Mouse (Mus musculus) myocyte (in vitro differentiated cells): ENCODE data around the gene Arid1b. TPM values are rescaled to one million over a fixed set of nuclear protein-coding genes. Genes with fewer than 3 reads are reported as not detected.

Experiments used
- H3K27me3 ChIP-seq: one replicate; pipeline ENCODE4 v1.6.1; 2011; ENCODE audit not compliant: control insufficient read depth, insufficient read depth, insufficient read length
- H3K36me3 ChIP-seq: one replicate; pipeline ENCODE4 v1.6.1; 2011; ENCODE audit not compliant: control insufficient read depth, insufficient read depth
- H3K4me2 ChIP-seq: one replicate; pipeline ENCODE4 v1.6.1; 2011; ENCODE audit warnings: low read depth, control low read depth
- H3K4me3 ChIP-seq: one replicate; pipeline ENCODE4 v1.5.1; 2011; ENCODE audit warnings: mild to moderate bottlenecking, control low read depth, moderate library complexity
- H3K79me2 ChIP-seq: one replicate; pipeline ENCODE4 v1.6.1; 2011; ENCODE audit not compliant: control insufficient read depth, insufficient read depth
- H3ac ChIP-seq: one replicate; pipeline ENCODE4 v1.6.1; 2011; ENCODE audit not compliant: control insufficient read depth, insufficient read length
- CEBPB ChIP-seq: IDR thresholded peaks from 2 replicates; pipeline ENCODE4 v1.6.1; 2011; ENCODE audit warnings: mild to moderate bottlenecking, moderate library complexity; ENCODE audit not compliant: poor library complexity, insufficient read depth, severe bottlenecking
- E2F4 ChIP-seq: IDR thresholded peaks from one replicate; pipeline ENCODE4 v1.6.1; 2011; ENCODE audit warnings: mild to moderate bottlenecking, control low read depth, moderate library complexity; ENCODE audit not compliant: insufficient read depth
- MAX ChIP-seq: IDR thresholded peaks from one replicate; pipeline ENCODE4 v1.6.1; 2011; ENCODE audit warnings: low read depth, mild to moderate bottlenecking, control low read depth
- MYOD1 ChIP-seq, 3 experiments: IDR thresholded peaks; one replicate each; pipeline ENCODE4 v1.6.1; 2011; ENCODE audit warnings: control low read depth in 2 of 3, low read depth in 2 of 3, mild to moderate bottlenecking in 2 of 3, moderate library complexity in 1 of 3; ENCODE audit not compliant: insufficient read length in 2 of 3, control insufficient read depth in 1 of 3
- MYOG ChIP-seq, 3 experiments: IDR thresholded peaks; one replicate each; pipeline ENCODE4 v1.6.1; 2011; ENCODE audit warnings: control low read depth in 2 of 3, low read depth in 2 of 3, mild to moderate bottlenecking in 2 of 3; ENCODE audit not compliant: insufficient read length in 2 of 3, control insufficient read depth in 1 of 3, insufficient read depth in 1 of 3
- POLR2A ChIP-seq: IDR thresholded peaks from one replicate; pipeline ENCODE4 v1.6.1; 2011; ENCODE audit warnings: low read depth, mild to moderate bottlenecking, control low read depth, moderate library complexity; ENCODE audit not compliant: insufficient read length
- POLR2AphosphoS2 ChIP-seq: IDR thresholded peaks from one replicate; pipeline ENCODE4 v1.6.1; 2011; ENCODE audit warnings: low read depth, control low read depth; ENCODE audit not compliant: insufficient read length
- REST ChIP-seq: IDR thresholded peaks from one replicate; pipeline ENCODE4 v1.6.1; 2011; ENCODE audit warnings: mild to moderate bottlenecking, control low read depth, moderate library complexity; ENCODE audit not compliant: insufficient read depth, insufficient read length
- SRF ChIP-seq: IDR thresholded peaks from one replicate; pipeline ENCODE4 v1.6.1; 2011; ENCODE audit warnings: low read depth; ENCODE audit not compliant: control insufficient read depth, insufficient read length
- TCF12 ChIP-seq: IDR thresholded peaks from one replicate; pipeline ENCODE4 v1.6.1; 2011; ENCODE audit warnings: mild to moderate bottlenecking, control low read depth; ENCODE audit not compliant: poor library complexity, insufficient read depth, severe bottlenecking
- TCF3 ChIP-seq: IDR thresholded peaks from one replicate; pipeline ENCODE4 v1.6.1; 2011; ENCODE audit warnings: low read depth, control low read depth; ENCODE audit not compliant: insufficient read length
- USF1 ChIP-seq: IDR thresholded peaks from one replicate; pipeline ENCODE4 v1.6.1; 2011; ENCODE audit warnings: low read depth, mild to moderate bottlenecking, control low read depth, moderate library complexity
- polyA plus RNA-seq: library from polyadenylated mRNA; unstranded; fragments of >200 nt; fragmentation: generic; extraction: Trizol; gene quantifications from one replicate; pipeline ENCODE4 v1.2.1, GENCODE M21; 2012; ENCODE audit warnings: missing spikeins

The Arid1b gene
- polyA plus RNA-seq, 1 experiment: 10.9 TPM

GRCm38 (mm10) chr17:5060515-5061084 is 66.5 kb downstream of the Arid1b start:
- TF ChIP-seq MYOD1 (IDR thresholded peaks at IDR 0.05; ENCODE audit: control insufficient read depth in 1 of 3, insufficient read length in 2 of 3, low read depth in 2 of 3) (peak in 1 of 3 experiments; percentile 15), TCF3 (no peak)
- H3K36me3 ChIP-seq: no peaks in the 10 kb centered on the region
- no peaks in the 10 kb centered on the region for H3K27me3 ChIP-seq
- H3K79me2 ChIP-seq: peaks cover 90% of the 10 kb centered on the region
- no peak overlapping the region for H3K4me3 ChIP-seq
- H3K4me2 ChIP-seq: no peak overlapping the region
- no peak overlapping the region for H3ac ChIP-seq

- TF ChIP-seq MYOG (IDR thresholded peaks at IDR 0.05; ENCODE audit: control insufficient read depth in 1 of 3, insufficient read depth in 1 of 3, insufficient read length in 2 of 3, low read depth in 2 of 3) (peak in 1 of 3 experiments; percentile 70), MYOD1 (IDR thresholded peaks at IDR 0.05; ENCODE audit: control insufficient read depth in 1 of 3, insufficient read length in 2 of 3, low read depth in 2 of 3) (peak; percentile 38 to 85 (median 84)), USF1 (no peak), POLR2A (no peak), MAX (no peak)
- Histone ChIP-seq H3K4me3 (no peak overlapping the region), H3ac (no peak overlapping the region), H3K4me2 (no peak overlapping the region), H3K79me2 (peaks cover 90% of the 10 kb centered on the region), H3K36me3 (no peaks in the 10 kb centered on the region), H3K27me3 (no peaks in the 10 kb centered on the region)
Measured at GRCm38 (mm10) chr17:5061183-5061582, 67.1 kb downstream of the Arid1b start.

- Histone ChIP-seq H3K36me3 (no peaks in the 10 kb centered on the region), H3K27me3 (no peaks in the 10 kb centered on the region), H3ac (no peak overlapping the region), H3K79me2 (peaks cover 90% of the 10 kb centered on the region), H3K4me2 (no peak overlapping the region), H3K4me3 (no peak overlapping the region)
- TF ChIP-seq USF1 (no peak), SRF (no peak)
Measured at GRCm38 (mm10) chr17:5061593-5061992, 67.5 kb downstream of the Arid1b start.

GRCm38 (mm10) chr17:5063471-5064176 is 69.5 kb downstream of the Arid1b start:
- no peak overlapping the region for H3ac ChIP-seq
- no peaks in the 10 kb centered on the region for H3K36me3 ChIP-seq
- no peak overlapping the region for H3K4me2 ChIP-seq
- H3K4me3 ChIP-seq: no peak overlapping the region
- peaks cover 99% of the 10 kb centered on the region for H3K79me2 ChIP-seq
- no peaks in the 10 kb centered on the region for H3K27me3 ChIP-seq
- TF ChIP-seq CEBPB (no peak), POLR2AphosphoS2 (no peak), TCF3 (no peak), TCF12 (no peak), E2F4 (no peak), POLR2A (no peak), MYOG (IDR thresholded peaks at IDR 0.05; ENCODE audit: control insufficient read depth in 1 of 3, insufficient read depth in 1 of 3, insufficient read length in 2 of 3, low read depth in 2 of 3) (no peak), MYOD1 (IDR thresholded peaks at IDR 0.05; ENCODE audit: control insufficient read depth in 1 of 3, insufficient read length in 2 of 3, low read depth in 2 of 3) (no peak), MAX (no peak)

- Histone ChIP-seq H3K36me3 (no peaks in the 10 kb centered on the region), H3K4me3 (no peak overlapping the region), H3K79me2 (peaks cover 98% of the 10 kb centered on the region), H3K4me2 (no peak overlapping the region), H3ac (no peak overlapping the region), H3K27me3 (no peaks in the 10 kb centered on the region)
- TF ChIP-seq SRF (no peak), E2F4 (no peak), CEBPB (no peak), TCF3 (no peak), MYOG (IDR thresholded peaks at IDR 0.05; ENCODE audit: control insufficient read depth in 1 of 3, insufficient read depth in 1 of 3, insufficient read length in 2 of 3, low read depth in 2 of 3) (no peak), TCF12 (no peak), MAX (no peak), REST (no peak), MYOD1 (IDR thresholded peaks at IDR 0.05; ENCODE audit: control insufficient read depth in 1 of 3, insufficient read length in 2 of 3, low read depth in 2 of 3) (no peak), POLR2A (no peak), USF1 (no peak), POLR2AphosphoS2 (no peak)
Measured at GRCm38 (mm10) chr17:5064777-5065176, 70.6 kb downstream of the Arid1b start.
